Mouse (Mus musculus): ENCODE measurements at regions not wholly inside any gene's neighbourhood (a gene's known extent, or its start where the extent isn't known, plus 50 kb on each side); places are given as distances from the start of the nearest gene placed in this dataset.

- H3K36me3 ChIP-seq (ENCODE audit: control insufficient read depth, insufficient read depth, low read length): no peaks in the 10 kb centered on the region
- ATAC-seq (ENCODE audit: insufficient read depth, low FRiP score): no peak
- H3K27ac ChIP-seq (ENCODE audit: low read length): no peak overlapping the region
- no peaks in the 10 kb centered on the region for H3K27me3 ChIP-seq (ENCODE audit: control insufficient read depth, insufficient read depth, low read length)
- 58% methylated on average over 5 of the region's 5 CpGs for WGBS
- no peak overlapping the region for H3K4me3 ChIP-seq (replicated peaks; ENCODE audit: low read length)
- H3K9me3 ChIP-seq (replicated peaks; ENCODE audit: control insufficient read depth, low read length): no peaks in the 10 kb centered on the region
- H3K9ac ChIP-seq (ENCODE audit: low read length): no peak overlapping the region
- H3K4me1 ChIP-seq (ENCODE audit: control insufficient read depth, insufficient read depth, low read length): no peaks in the 10 kb centered on the region
- no peak overlapping the region for H3K4me2 ChIP-seq (ENCODE audit: low read depth, low read length)
These were observed 88.5 kb upstream of the Ankrd1 start for GRCm38 (mm10) chr19:36208419-36208818.

- Histone ChIP-seq H3K4me2 (ENCODE audit: low read depth, low read length) (no peak overlapping the region), H3K9me3 (replicated peaks; ENCODE audit: control insufficient read depth, low read length) (no peaks in the 10 kb centered on the region), H3K36me3 (ENCODE audit: control insufficient read depth, insufficient read depth, low read length) (no peaks in the 10 kb centered on the region), H3K9ac (ENCODE audit: low read length) (no peak overlapping the region), H3K27ac (ENCODE audit: low read length) (no peak overlapping the region), H3K27me3 (ENCODE audit: control insufficient read depth, insufficient read depth, low read length) (no peaks in the 10 kb centered on the region), H3K4me3 (replicated peaks; ENCODE audit: low read length) (no peak overlapping the region), H3K4me1 (ENCODE audit: control insufficient read depth, insufficient read depth, low read length) (0 out of 2 replicates have a peak, but pooled peaks cover 3% of the 10 kb centered on the region)
- 23% methylated on average over 8 of the region's 8 CpGs for WGBS
- no peak for ATAC-seq (ENCODE audit: insufficient read depth, low FRiP score)
These were observed 93.6 kb upstream of the Ankrd1 start for GRCm38 (mm10) chr19:36213461-36213860.

GRCm38 (mm10) chr19:36214188-36214968, 94.5 kb upstream of the Ankrd1 start:
- no peaks in the 10 kb centered on the region for H3K27me3 ChIP-seq (ENCODE audit: control insufficient read depth, insufficient read depth, low read length)
- 0 out of 2 replicates have a peak, but pooled peaks cover 3% of the 10 kb centered on the region for H3K4me1 ChIP-seq (ENCODE audit: control insufficient read depth, insufficient read depth, low read length)
- no peak overlapping the region for H3K4me2 ChIP-seq (ENCODE audit: low read depth, low read length)
- peak; percentile 53; the same call in 1 of the 2 replicates for ATAC-seq (ENCODE audit: insufficient read depth, low FRiP score)
- no peaks in the 10 kb centered on the region for H3K36me3 ChIP-seq (ENCODE audit: control insufficient read depth, insufficient read depth, low read length)
- H3K9me3 ChIP-seq (replicated peaks; ENCODE audit: control insufficient read depth, low read length): no peaks in the 10 kb centered on the region
- H3K27ac ChIP-seq (ENCODE audit: low read length): no peak overlapping the region
- H3K4me3 ChIP-seq (replicated peaks; ENCODE audit: low read length): no peak overlapping the region
- 25% methylated on average over 7 of the region's 7 CpGs for WGBS
- H3K9ac ChIP-seq (ENCODE audit: low read length): no peak overlapping the region

GRCm38 (mm10) chr19:36217177-36217576, 97.3 kb upstream of the Ankrd1 start:
- Histone ChIP-seq H3K9me3 (replicated peaks; ENCODE audit: control insufficient read depth, low read length) (no peaks in the 10 kb centered on the region), H3K36me3 (ENCODE audit: control insufficient read depth, insufficient read depth, low read length) (no peaks in the 10 kb centered on the region), H3K4me3 (replicated peaks; ENCODE audit: low read length) (no peak overlapping the region), H3K4me1 (ENCODE audit: control insufficient read depth, insufficient read depth, low read length) (0 out of 2 replicates have a peak, but pooled peaks cover 3% of the 10 kb centered on the region), H3K9ac (ENCODE audit: low read length) (no peak overlapping the region), H3K27ac (ENCODE audit: low read length) (no peak overlapping the region), H3K4me2 (ENCODE audit: low read depth, low read length) (no peak overlapping the region), H3K27me3 (ENCODE audit: control insufficient read depth, insufficient read depth, low read length) (no peaks in the 10 kb centered on the region)
- ATAC-seq (ENCODE audit: insufficient read depth, low FRiP score): no peak
- WGBS: 73% methylated on average over 5 of the region's 5 CpGs

- no peak overlapping the region for H3K4me2 ChIP-seq (ENCODE audit: low read depth, low read length)
- no peak for ATAC-seq (ENCODE audit: insufficient read depth, low FRiP score)
- H3K4me3 ChIP-seq (replicated peaks; ENCODE audit: low read length): no peak overlapping the region
- no peak overlapping the region for H3K27ac ChIP-seq (ENCODE audit: low read length)
- H3K4me1 ChIP-seq (ENCODE audit: control insufficient read depth, insufficient read depth, low read length): 0 out of 2 replicates have a peak, but pooled peaks cover 3% of the 10 kb centered on the region
- no peak overlapping the region for H3K9ac ChIP-seq (ENCODE audit: low read length)
- no peaks in the 10 kb centered on the region for H3K36me3 ChIP-seq (ENCODE audit: control insufficient read depth, insufficient read depth, low read length)
- no peaks in the 10 kb centered on the region for H3K9me3 ChIP-seq (replicated peaks; ENCODE audit: control insufficient read depth, low read length)
- no peaks in the 10 kb centered on the region for H3K27me3 ChIP-seq (ENCODE audit: control insufficient read depth, insufficient read depth, low read length)
- WGBS: 65% methylated on average over 5 of the region's 5 CpGs
These were observed 97.7 kb upstream of the Ankrd1 start for GRCm38 (mm10) chr19:36217605-36218004.

- Histone ChIP-seq H3K27me3 (ENCODE audit: control insufficient read depth, insufficient read depth, low read length) (no peaks in the 10 kb centered on the region), H3K9me3 (replicated peaks; ENCODE audit: control insufficient read depth, low read length) (no peaks in the 10 kb centered on the region), H3K4me3 (replicated peaks; ENCODE audit: low read length) (no peak overlapping the region), H3K4me1 (ENCODE audit: control insufficient read depth, insufficient read depth, low read length) (0 out of 2 replicates have a peak, but pooled peaks cover 3% of the 10 kb centered on the region), H3K27ac (ENCODE audit: low read length) (no peak overlapping the region), H3K36me3 (ENCODE audit: control insufficient read depth, insufficient read depth, low read length) (no peaks in the 10 kb centered on the region), H3K9ac (ENCODE audit: low read length) (no peak overlapping the region), H3K4me2 (ENCODE audit: low read depth, low read length) (no peak overlapping the region)
- no peak for ATAC-seq (ENCODE audit: insufficient read depth, low FRiP score)
- 87% methylated on average over 5 of the region's 5 CpGs for WGBS
These were observed 99.0 kb upstream of the Ankrd1 start for GRCm38 (mm10) chr19:36218921-36219320.

- 44% methylated on average over 2 of the region's 2 CpGs for WGBS
- no peak for ATAC-seq (ENCODE audit: insufficient read depth, low FRiP score)
- H3K4me1 ChIP-seq (ENCODE audit: control insufficient read depth, insufficient read depth, low read length): no peaks in the 10 kb centered on the region
These were observed 101.2 kb upstream of the Ankrd1 start for GRCm38 (mm10) chr19:36221104-36221503.

GRCm38 (mm10) chr19:36221596-36221995, 101.7 kb upstream of the Ankrd1 start:
- H3K27me3 ChIP-seq (ENCODE audit: control insufficient read depth, insufficient read depth, low read length): no peaks in the 10 kb centered on the region
- H3K9ac ChIP-seq (ENCODE audit: low read length): no peak overlapping the region
- ATAC-seq (ENCODE audit: insufficient read depth, low FRiP score): no peak
- no peaks in the 10 kb centered on the region for H3K9me3 ChIP-seq (replicated peaks; ENCODE audit: control insufficient read depth, low read length)
- H3K27ac ChIP-seq (ENCODE audit: low read length): no peak overlapping the region
- no peak overlapping the region for H3K4me2 ChIP-seq (ENCODE audit: low read depth, low read length)
- no peaks in the 10 kb centered on the region for H3K36me3 ChIP-seq (ENCODE audit: control insufficient read depth, insufficient read depth, low read length)
- H3K4me1 ChIP-seq (ENCODE audit: control insufficient read depth, insufficient read depth, low read length): no peaks in the 10 kb centered on the region
- no peak overlapping the region for H3K4me3 ChIP-seq (replicated peaks; ENCODE audit: low read length)

More at GRCm38 (mm10) chr19:36221104-36221503, 101.2 kb upstream of the Ankrd1 start:
- Histone ChIP-seq H3K9me3 (replicated peaks; ENCODE audit: control insufficient read depth, low read length) (no peaks in the 10 kb centered on the region), H3K27ac (ENCODE audit: low read length) (no peak overlapping the region), H3K27me3 (ENCODE audit: control insufficient read depth, insufficient read depth, low read length) (no peaks in the 10 kb centered on the region), H3K4me2 (ENCODE audit: low read depth, low read length) (no peak overlapping the region), H3K9ac (ENCODE audit: low read length) (no peak overlapping the region), H3K4me3 (replicated peaks; ENCODE audit: low read length) (no peak overlapping the region), H3K36me3 (ENCODE audit: control insufficient read depth, insufficient read depth, low read length) (no peaks in the 10 kb centered on the region)

GRCm38 (mm10) chr19:36222198-36222597, 102.3 kb upstream of the Ankrd1 start:
- Histone ChIP-seq H3K27ac (ENCODE audit: low read length) (no peak overlapping the region), H3K4me3 (replicated peaks; ENCODE audit: low read length) (no peak overlapping the region), H3K27me3 (ENCODE audit: control insufficient read depth, insufficient read depth, low read length) (no peaks in the 10 kb centered on the region), H3K4me2 (ENCODE audit: low read depth, low read length) (no peak overlapping the region), H3K9me3 (replicated peaks; ENCODE audit: control insufficient read depth, low read length) (no peaks in the 10 kb centered on the region), H3K4me1 (ENCODE audit: control insufficient read depth, insufficient read depth, low read length) (no peaks in the 10 kb centered on the region), H3K36me3 (ENCODE audit: control insufficient read depth, insufficient read depth, low read length) (no peaks in the 10 kb centered on the region), H3K9ac (ENCODE audit: low read length) (no peak overlapping the region)
- WGBS: 74% methylated on average over 3 of the region's 3 CpGs
- ATAC-seq (ENCODE audit: insufficient read depth, low FRiP score): no peak
